Mouse (Mus musculus): Measurements from ENCODE around the gene B4galt5. TPM values are rescaled to one million over a fixed set of nuclear protein-coding genes. Genes with fewer than 3 reads are reported as not detected.

The B4galt5 gene
- polyA plus RNA-seq, 1 experiment from 2014 or later: 8.1 TPM

- ATAC-seq (replicated peaks; ENCODE audit: extremely low read depth, insufficient read depth, low FRiP score): no peak
- Histone ChIP-seq H3K9ac (ENCODE audit: low read length) (no peak overlapping the region), H3K4me1 (ENCODE audit: control insufficient read depth, insufficient read depth, low read length) (peaks cover 5% of the 10 kb centered on the region), H3K4me2 (ENCODE audit: low read depth, low read length) (no peak overlapping the region), H3K36me3 (ENCODE audit: control insufficient read depth, insufficient read depth) (peaks cover 16% of the 10 kb centered on the region), H3K9me3 (replicated peaks; ENCODE audit: control insufficient read depth, low read length) (no peaks in the 10 kb centered on the region), H3K27ac (ENCODE audit: low read length) (no peak overlapping the region), H3K4me3 (ENCODE audit: low read length) (no peak overlapping the region), H3K27me3 (ENCODE audit: control insufficient read depth, insufficient read depth, low read length) (no peaks in the 10 kb centered on the region)
- WGBS: 86% methylated on average over 16 of the region's 16 CpGs
These were observed 44.2 kb downstream of the B4galt5 start for GRCm38 (mm10) chr2:167304651-167305381.

- Histone ChIP-seq H3K4me2 (ENCODE audit: low read depth, low read length) (no peak overlapping the region), H3K27ac (ENCODE audit: low read length) (no peak overlapping the region), H3K4me1 (ENCODE audit: control insufficient read depth, insufficient read depth, low read length) (peaks cover 9% of the 10 kb centered on the region), H3K4me3 (ENCODE audit: low read length) (no peak overlapping the region), H3K27me3 (ENCODE audit: control insufficient read depth, insufficient read depth, low read length) (no peaks in the 10 kb centered on the region), H3K36me3 (ENCODE audit: control insufficient read depth, insufficient read depth) (peaks cover 16% of the 10 kb centered on the region), H3K9ac (ENCODE audit: low read length) (no peak overlapping the region), H3K9me3 (replicated peaks; ENCODE audit: control insufficient read depth, low read length) (no peaks in the 10 kb centered on the region)
- 91% methylated on average over 6 of the region's 6 CpGs for WGBS
- no peak for ATAC-seq (replicated peaks; ENCODE audit: extremely low read depth, insufficient read depth, low FRiP score)
These were observed 45.2 kb downstream of the B4galt5 start for GRCm38 (mm10) chr2:167303806-167304205.

GRCm38 (mm10) chr2:167303196-167303595, 45.8 kb downstream of the B4galt5 start:
- Histone ChIP-seq H3K27ac (ENCODE audit: low read length) (no peak overlapping the region), H3K4me3 (ENCODE audit: low read length) (no peak overlapping the region), H3K9ac (ENCODE audit: low read length) (no peak overlapping the region), H3K4me2 (ENCODE audit: low read depth, low read length) (no peak overlapping the region), H3K27me3 (ENCODE audit: control insufficient read depth, insufficient read depth, low read length) (no peaks in the 10 kb centered on the region), H3K9me3 (replicated peaks; ENCODE audit: control insufficient read depth, low read length) (no peaks in the 10 kb centered on the region), H3K36me3 (ENCODE audit: control insufficient read depth, insufficient read depth) (peaks cover 16% of the 10 kb centered on the region), H3K4me1 (ENCODE audit: control insufficient read depth, insufficient read depth, low read length) (peaks cover 11% of the 10 kb centered on the region)
- no peak for ATAC-seq (replicated peaks; ENCODE audit: extremely low read depth, insufficient read depth, low FRiP score)
- 88% methylated on average over 8 of the region's 8 CpGs for WGBS

GRCm38 (mm10) chr2:167302641-167303040, 46.3 kb downstream of the B4galt5 start:
- 39% methylated on average over 1 of the region's 1 CpGs for WGBS
- no peak overlapping the region for H3K4me3 ChIP-seq (ENCODE audit: low read length)
- peaks cover 16% of the 10 kb centered on the region for H3K36me3 ChIP-seq (ENCODE audit: control insufficient read depth, insufficient read depth)

GRCm38 (mm10) chr2:167302031-167302430, 47.0 kb downstream of the B4galt5 start:
- H3K9me3 ChIP-seq (replicated peaks; ENCODE audit: control insufficient read depth, low read length): no peaks in the 10 kb centered on the region
- peaks cover 11% of the 10 kb centered on the region for H3K4me1 ChIP-seq (ENCODE audit: control insufficient read depth, insufficient read depth, low read length)
- H3K36me3 ChIP-seq (ENCODE audit: control insufficient read depth, insufficient read depth): peaks cover 16% of the 10 kb centered on the region
- no peak for ATAC-seq (replicated peaks; ENCODE audit: extremely low read depth, insufficient read depth, low FRiP score)
- WGBS: 88% methylated on average over 12 of the region's 12 CpGs
- H3K27me3 ChIP-seq (ENCODE audit: control insufficient read depth, insufficient read depth, low read length): no peaks in the 10 kb centered on the region
- H3K9ac ChIP-seq (ENCODE audit: low read length): no peak overlapping the region
- H3K27ac ChIP-seq (ENCODE audit: low read length): no peak overlapping the region
- no peak overlapping the region for H3K4me2 ChIP-seq (ENCODE audit: low read depth, low read length)
- H3K4me3 ChIP-seq (ENCODE audit: low read length): no peak overlapping the region

More at GRCm38 (mm10) chr2:167302641-167303040, 46.3 kb downstream of the B4galt5 start:
- H3K4me2 ChIP-seq (ENCODE audit: low read depth, low read length): no peak overlapping the region
- H3K4me1 ChIP-seq (ENCODE audit: control insufficient read depth, insufficient read depth, low read length): peaks cover 11% of the 10 kb centered on the region
- H3K9me3 ChIP-seq (replicated peaks; ENCODE audit: control insufficient read depth, low read length): no peaks in the 10 kb centered on the region
- no peak overlapping the region for H3K27ac ChIP-seq (ENCODE audit: low read length)
- H3K9ac ChIP-seq (ENCODE audit: low read length): no peak overlapping the region
- no peaks in the 10 kb centered on the region for H3K27me3 ChIP-seq (ENCODE audit: control insufficient read depth, insufficient read depth, low read length)
- no peak for ATAC-seq (replicated peaks; ENCODE audit: extremely low read depth, insufficient read depth, low FRiP score)

GRCm38 (mm10) chr2:167301601-167302000, 47.4 kb downstream of the B4galt5 start:
- Histone ChIP-seq H3K27ac (ENCODE audit: low read length) (no peak overlapping the region), H3K4me3 (ENCODE audit: low read length) (no peak overlapping the region), H3K27me3 (ENCODE audit: control insufficient read depth, insufficient read depth, low read length) (no peaks in the 10 kb centered on the region), H3K36me3 (ENCODE audit: control insufficient read depth, insufficient read depth) (peaks cover 16% of the 10 kb centered on the region), H3K4me2 (ENCODE audit: low read depth, low read length) (no peak overlapping the region), H3K4me1 (ENCODE audit: control insufficient read depth, insufficient read depth, low read length) (peaks cover 11% of the 10 kb centered on the region), H3K9me3 (replicated peaks; ENCODE audit: control insufficient read depth, low read length) (no peaks in the 10 kb centered on the region), H3K9ac (ENCODE audit: low read length) (no peak overlapping the region)
- no peak for ATAC-seq (replicated peaks; ENCODE audit: extremely low read depth, insufficient read depth, low FRiP score)
- WGBS: 88% methylated on average over 7 of the region's 7 CpGs

- no peak for ATAC-seq (replicated peaks; ENCODE audit: extremely low read depth, insufficient read depth, low FRiP score)
- Histone ChIP-seq H3K36me3 (ENCODE audit: control insufficient read depth, insufficient read depth) (peaks cover 13% of the 10 kb centered on the region), H3K27ac (ENCODE audit: low read length) (no peak overlapping the region), H3K4me3 (ENCODE audit: low read length) (no peak overlapping the region), H3K9me3 (replicated peaks; ENCODE audit: control insufficient read depth, low read length) (no peaks in the 10 kb centered on the region), H3K27me3 (ENCODE audit: control insufficient read depth, insufficient read depth, low read length) (no peaks in the 10 kb centered on the region), H3K4me1 (ENCODE audit: control insufficient read depth, insufficient read depth, low read length) (peaks cover 11% of the 10 kb centered on the region), H3K4me2 (ENCODE audit: low read depth, low read length) (no peak overlapping the region), H3K9ac (ENCODE audit: low read length) (no peak overlapping the region)
- 83% methylated on average over 21 of the region's 21 CpGs for WGBS
These were observed 48.0 kb downstream of the B4galt5 start for GRCm38 (mm10) chr2:167300943-167301497.

- Histone ChIP-seq H3K9ac (ENCODE audit: low read length) (no peak overlapping the region), H3K36me3 (ENCODE audit: control insufficient read depth, insufficient read depth) (peaks cover 9% of the 10 kb centered on the region), H3K27ac (ENCODE audit: low read length) (peak overlapping the region; percentile 3; the same call in 1 of the 2 replicates), H3K9me3 (replicated peaks; ENCODE audit: control insufficient read depth, low read length) (no peaks in the 10 kb centered on the region), H3K4me2 (ENCODE audit: low read depth, low read length) (no peak overlapping the region), H3K27me3 (ENCODE audit: control insufficient read depth, insufficient read depth, low read length) (no peaks in the 10 kb centered on the region), H3K4me1 (ENCODE audit: control insufficient read depth, insufficient read depth, low read length) (peaks cover 11% of the 10 kb centered on the region), H3K4me3 (ENCODE audit: low read length) (no peak overlapping the region)
- WGBS: 43% methylated on average over 6 of the region's 6 CpGs
- ATAC-seq (replicated peaks; ENCODE audit: extremely low read depth, insufficient read depth, low FRiP score): peak; percentile 28
These were observed 48.9 kb downstream of the B4galt5 start for GRCm38 (mm10) chr2:167299861-167300667.
